Mouse (Mus musculus): ENCODE results near the gene Ing1.

DNA sequence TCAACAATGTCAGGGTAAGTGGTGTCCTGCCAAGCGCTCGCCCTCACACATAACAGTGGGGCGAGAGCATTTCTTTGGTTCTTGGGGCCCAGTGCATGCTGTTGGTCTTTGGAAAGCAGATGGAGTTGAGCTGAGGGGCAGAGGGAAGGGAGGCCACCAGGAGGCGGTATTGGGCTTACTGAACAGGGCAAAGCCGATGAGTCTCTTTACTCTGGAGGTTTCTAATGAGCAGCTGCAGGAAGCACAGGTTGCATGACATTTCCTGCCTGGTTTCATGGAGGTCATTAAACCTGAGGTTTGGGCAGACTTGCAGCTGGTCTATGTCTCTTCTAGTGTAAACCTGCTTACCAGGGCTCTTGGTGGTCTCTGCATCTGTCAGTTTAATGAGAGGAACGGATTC is 48.6 kb upstream of the Ing1 start:
- TF ChIP-seq CTCF (IDR thresholded peaks at IDR 0.05; ENCODE audit: control insufficient read depth, insufficient read depth, insufficient replicate concordance, low read depth, low read length) (peak; percentile 41; the same call in 1 of the 2 replicates), POLR2A (IDR thresholded peaks at IDR 0.05; ENCODE audit: control insufficient read depth, low read depth, low read length) (no peak)
